ENCODE assay signal across 15 mouse cellular contexts in genomic region chr11:78641088-78641487, GRCm38 (mm10).
"Had no signal": no experiment of that assay in that cellular context is flagged by ENCODE, and none has a peak within 500 bp of the region (broad histone marks: within the 10 kb centered on the region; RNA-seq: fewer than 3 reads in every experiment).

No protein-coding gene starts in this region.

- H3K27ac ChIP-seq: kidney, postnatal 0 days; layer of hippocampus, adult 2 months; liver, embryonic 13.5 days; stomach, embryonic 15.5 days had no signal

- H3K27me3 ChIP-seq: liver, embryonic 13.5 days; stomach, embryonic 15.5 days had no signal

- H3K4me1 ChIP-seq: liver, embryonic 13.5 days; stomach, embryonic 15.5 days had no signal

- H3K9me3 ChIP-seq: stomach, embryonic 15.5 days had no signal

- H3K9ac ChIP-seq: liver, embryonic 13.5 days; stomach, embryonic 15.5 days had no signal

- H3K4me3 ChIP-seq: layer of hippocampus, adult 2 months; liver, embryonic 13.5 days; stomach, embryonic 15.5 days had no signal

- DNase-seq: kidney, adult 2 months; kidney, postnatal 25 days; liver, embryonic 13.5 days; lung, adult 2 months; lung, postnatal 14 days; lung, postnatal 4 days; midbrain, embryonic 14.5 days; right cerebral cortex, postnatal 25 days; spleen, adult 18-20 months; thymus, adult 18-20 months; thymus, postnatal 36 days had no signal

- H3K4me2 ChIP-seq: liver, embryonic 13.5 days; midbrain, embryonic 11.5 days; stomach, embryonic 15.5 days had no signal
